Mouse (Mus musculus) T-helper 17 cell (primary cell): ENCODE measurements around the gene Ssxb5.
"Not testable (repeated sequence)": the region's sequence is repeated elsewhere in the genome, so short reads cannot be mapped to it uniquely, and the experiment has no call there.

Source experiments
- in situ Hi-C, 2 experiments: fragments of 300-600 bp; cut with MboI, MseI; formaldehyde crosslinking; loops; 1 replicate in 1 of 2; 2 replicates in 1 of 2; pipeline ENCODE4 v1.15.1; 2025; ENCODE audit warnings: high pct_unique_total_duplicates in 2 of 2

The Ssxb5 gene

GRCm38 (mm10) chrX:8803391-8803790 is at the start of gene Ssxb5:
Ssxb5 (plus strand) TSS chrX:8803691.
- in situ Hi-C loops = not testable (repeated sequence)

DNA sequence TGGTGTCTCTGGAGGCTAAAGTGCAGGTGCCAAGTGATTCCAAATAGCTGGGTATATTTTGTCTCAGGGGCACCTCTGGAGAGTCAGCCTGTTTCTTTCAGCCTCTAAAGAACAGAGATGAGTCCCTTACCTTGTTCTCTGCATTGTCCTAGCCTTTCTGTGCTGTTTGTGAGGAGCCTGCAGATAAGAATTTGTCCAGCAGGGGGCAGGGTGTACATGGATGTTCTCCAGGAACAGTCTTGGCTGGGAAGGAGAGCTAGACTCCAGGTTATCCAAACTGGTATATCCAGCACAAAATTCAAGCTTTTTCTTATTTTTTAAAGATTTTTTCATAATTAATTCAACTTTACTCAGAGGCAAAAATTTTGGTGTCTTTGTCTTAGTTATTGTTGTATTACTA is 28.6 kb downstream of the Ssxb5 start:
- in situ Hi-C loops = loop anchor here in 1 of 2 experiments (5.0 kb wide), 1 partner anchor 250 kb away; no protein-coding TSS in a partner anchor

DNA sequence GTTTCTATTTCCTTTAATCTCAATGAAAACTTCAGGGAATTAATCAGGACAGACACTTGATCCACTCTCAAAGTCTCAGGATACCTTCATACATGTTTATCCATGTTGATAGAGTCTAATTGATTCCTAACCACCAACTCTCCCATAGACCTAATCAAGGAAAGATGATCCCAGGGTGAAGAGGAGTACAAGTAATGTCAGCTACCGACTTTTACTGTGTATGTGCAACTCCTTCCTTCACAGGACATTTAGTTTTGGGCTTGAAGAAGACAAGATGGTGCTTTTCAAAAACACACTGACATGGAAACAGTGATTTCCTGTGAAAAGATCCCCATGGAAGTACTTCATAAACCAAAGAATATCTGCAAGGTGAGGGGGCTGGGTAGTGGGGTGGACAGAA is 40.2 kb downstream of the Ssxb5 start, which contains the start of gene Gm6592:
Gene Gm6592 (plus strand): TSS at position 301 of the 400 bp plus-strand sequence.
- in situ Hi-C loops = no loop called here

GRCm38 (mm10) chrX:8852486-8852885 is 49.0 kb downstream of the Ssxb5 start:
- in situ Hi-C loops = no loop called here
